9 mouse cellular contexts compared by ENCODE assay signal in the genomic region with DNA sequence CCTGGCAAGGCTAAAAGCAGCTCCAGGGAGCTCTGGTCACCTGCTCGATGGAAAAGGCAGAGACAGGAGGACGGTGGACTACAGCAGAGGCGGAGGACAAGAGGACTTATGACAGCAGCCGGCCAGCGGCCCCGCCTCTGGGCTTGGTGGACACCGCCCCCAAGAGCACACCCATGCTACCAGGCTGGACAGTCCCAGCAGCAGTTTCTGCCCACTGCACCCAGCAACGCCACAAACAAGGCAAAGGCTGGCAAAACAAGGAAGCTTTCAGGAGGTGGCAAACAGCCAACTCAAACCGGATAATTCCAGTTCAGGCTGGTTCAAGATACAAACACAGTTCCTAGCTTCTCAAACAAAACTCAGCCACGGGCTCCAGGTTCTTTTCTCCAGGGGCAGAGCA. TPM values are rescaled to one million over a fixed set of nuclear protein-coding genes. Genes with fewer than 3 reads are reported as not detected.
DNase-seq lines count a peak whose midpoint lies in the region; ATAC-seq and TF ChIP-seq lines count a peak whose summit lies in the region.
"Had no signal": no experiment of that assay in that cellular context is flagged by ENCODE, and none has a peak within 500 bp of the region (broad histone marks: within the 10 kb centered on the region; RNA-seq: fewer than 3 reads in every experiment).

No protein-coding gene starts in this region.

- no peaks in the 10 kb centered on the region for H3K9me3 ChIP-seq in heart, embryonic 12.5 days (replicated peaks)
- no peaks in the 10 kb centered on the region for H3K9me3 ChIP-seq in kidney, postnatal 0 days (replicated peaks; ENCODE audit: low read length)
- H3K9me3 ChIP-seq in liver, embryonic 14.5 days (ENCODE audit: control insufficient read depth, low read length), result no peaks in the 10 kb centered on the region
- no peaks in the 10 kb centered on the region for H3K9me3 ChIP-seq in neural tube, embryonic 13.5 days
- H3K9me3 ChIP-seq: G1E had no signal

- H3K9ac ChIP-seq in heart, embryonic 12.5 days, result peak overlapping the region; percentile 53; the same call in 1 of the 2 replicates
- H3K9ac ChIP-seq in kidney, postnatal 0 days (ENCODE audit: low read depth, low read length), result no peak overlapping the region
- H3K9ac ChIP-seq in liver, embryonic 14.5 days (replicated peaks), result no peak overlapping the region
- peak overlapping the region; percentile 38; the same call in 1 of the 2 replicates for H3K9ac ChIP-seq in neural tube, embryonic 13.5 days

- ATAC-seq in erythroid progenitor cell, adult 5-6 weeks (replicated peaks; ENCODE audit: low FRiP score, poor library complexity, severe bottlenecking), result peak; percentile 48; the same call in 1 of the 2 replicates
- peak; percentile 78 for ATAC-seq in heart, embryonic 12.5 days (ENCODE audit: insufficient number of reproducible peaks, low FRiP score)
- ATAC-seq in kidney, postnatal 0 days (replicated peaks; ENCODE audit: low FRiP score, low read depth), result peak; percentile 93
- ATAC-seq in liver, embryonic 14.5 days (ENCODE audit: insufficient read depth), result 0 out of 2 replicates have a peak, but pooled peaks have one; percentile 32
- peak; percentile 78 for ATAC-seq in neural tube, embryonic 13.5 days (ENCODE audit: low read depth)

- no peak overlapping the region for H3K4me3 ChIP-seq in heart, embryonic 12.5 days
- H3K4me3 ChIP-seq in kidney, postnatal 0 days (replicated peaks; ENCODE audit: low read depth, low read length), result no peak overlapping the region
- no peak overlapping the region for H3K4me3 ChIP-seq in liver, embryonic 14.5 days (ENCODE audit: insufficient read depth in 1 of 2, low read depth in 2 of 2, low read length in 2 of 2)
- H3K4me3 ChIP-seq in neural tube, embryonic 13.5 days, result 0 out of 2 replicates have a peak overlapping the region, but pooled peaks have one; percentile 3
- H3K4me3 ChIP-seq in testis, adult 2 months (ENCODE audit: control insufficient read depth, low read depth, low read length), result no peak overlapping the region

- TF ChIP-seq POLR2A in testis, adult 2 months (IDR thresholded peaks at IDR 0.05; ENCODE audit: control insufficient read depth, low read depth, low read length), result no peak

- no peaks in the 10 kb centered on the region for H3K27me3 ChIP-seq in heart, embryonic 12.5 days (replicated peaks)
- H3K27me3 ChIP-seq in kidney, postnatal 0 days (ENCODE audit: insufficient read depth, low read length), result no peaks in the 10 kb centered on the region
- H3K27me3 ChIP-seq in liver, embryonic 14.5 days (ENCODE audit: control insufficient read depth, insufficient read depth, low read length), result no peaks in the 10 kb centered on the region
- H3K27me3 ChIP-seq in neural tube, embryonic 13.5 days, result no peaks in the 10 kb centered on the region
- H3K27me3 ChIP-seq in testis, adult 2 months (ENCODE audit: control insufficient read depth, insufficient read depth, low read length), result no peaks in the 10 kb centered on the region

- 39% methylated on average over 10 of the region's 10 CpGs for WGBS in heart, embryonic 12.5 days
- 26% methylated on average over 10 of the region's 10 CpGs for WGBS in kidney, postnatal 0 days
- WGBS in liver, embryonic 14.5 days (ENCODE audit: insufficient replicate concordance), result 75% methylated on average over 10 of the region's 10 CpGs
- WGBS in neural tube, embryonic 13.5 days, result 49% methylated on average over 10 of the region's 10 CpGs

- peaks cover 33% of the 10 kb centered on the region for H3K4me1 ChIP-seq in heart, embryonic 12.5 days (replicated peaks)
- peaks cover 15% of the 10 kb centered on the region; the same call in 1 of the 2 replicates for H3K4me1 ChIP-seq in kidney, postnatal 0 days (replicated peaks; ENCODE audit: insufficient read depth, low read length)
- H3K4me1 ChIP-seq in liver, embryonic 14.5 days (replicated peaks; ENCODE audit: control insufficient read depth in 2 of 2, insufficient read depth in 2 of 2, low read length in 1 of 2), result peaks cover 0 to 6% of the 10 kb centered on the region in 2 experiments; a peak in 1 of 4 replicates
- peaks cover 57% of the 10 kb centered on the region for H3K4me1 ChIP-seq in neural tube, embryonic 13.5 days (replicated peaks)
- H3K4me1 ChIP-seq in testis, adult 2 months (ENCODE audit: control insufficient read depth, insufficient read depth, low read length), result peaks cover 7% of the 10 kb centered on the region

- no peak for TF ChIP-seq EP300 in liver, embryonic 14.5 days (IDR thresholded peaks at IDR 0.05; ENCODE audit: low read depth)

- peak overlapping the region; percentile 85 for H3K27ac ChIP-seq in heart, embryonic 12.5 days (ENCODE audit: poor library complexity, severe bottlenecking)
- H3K27ac ChIP-seq in kidney, postnatal 0 days, result peak overlapping the region; percentile 88
- no peak overlapping the region for H3K27ac ChIP-seq in liver, embryonic 14.5 days
- H3K27ac ChIP-seq in neural tube, embryonic 13.5 days (replicated peaks), result peak overlapping the region; percentile 90
- H3K27ac ChIP-seq in testis, adult 2 months (ENCODE audit: control insufficient read depth, insufficient read depth, low read depth, low read length), result peak overlapping the region; percentile 71

- DNase-seq in thymus, postnatal 25 days, result peak; percentile 8
- DNase-seq in thymus, adult 18-20 months, result no peak
- peak; percentile 77 for DNase-seq in kidney, postnatal 0 days (ENCODE audit: low spot score)
- no peak for DNase-seq in liver, embryonic 14.5 days (ENCODE audit: low read depth in 3 of 3, low spot score in 3 of 3)

- peak overlapping the region; percentile 34 for H3K4me2 ChIP-seq in heart, embryonic 12.5 days
- peak overlapping the region; percentile 24; the same call in 1 of the 2 replicates for H3K4me2 ChIP-seq in kidney, postnatal 0 days (ENCODE audit: low read length)
- no peak overlapping the region for H3K4me2 ChIP-seq in liver, embryonic 14.5 days (ENCODE audit: low read depth)
- peak overlapping the region; percentile 25 for H3K4me2 ChIP-seq in neural tube, embryonic 13.5 days

- H3K36me3 ChIP-seq in heart, embryonic 12.5 days, result no peaks in the 10 kb centered on the region
- H3K36me3 ChIP-seq in kidney, postnatal 0 days (ENCODE audit: insufficient read depth, low read length), result no peaks in the 10 kb centered on the region
- no peaks in the 10 kb centered on the region for H3K36me3 ChIP-seq in liver, embryonic 14.5 days (replicated peaks; ENCODE audit: control insufficient read depth, insufficient read depth, low read depth)
- no peaks in the 10 kb centered on the region for H3K36me3 ChIP-seq in neural tube, embryonic 13.5 days
- H3K36me3 ChIP-seq in testis, adult 2 months (ENCODE audit: control insufficient read depth, insufficient read depth, low read length), result no peaks in the 10 kb centered on the region

- no peak; the same call in 1 of the 2 replicates for TF ChIP-seq CTCF in kidney, postnatal 0 days (IDR thresholded peaks at IDR 0.05; ENCODE audit: low read depth)
- no peak for TF ChIP-seq CTCF in liver, embryonic 14.5 days (IDR thresholded peaks at IDR 0.05; ENCODE audit: low read depth)
- TF ChIP-seq CTCF in testis, adult 2 months (IDR thresholded peaks at IDR 0.05; ENCODE audit: control insufficient read depth, insufficient read depth, insufficient replicate concordance, low read depth, low read length), result no peak

RNA-seq across cellular contexts. Expression of a gene that starts 32.0 kb away (rescaled TPM):
- total RNA-seq in erythroid progenitor cell, adult 5-6 weeks (2015; ENCODE audit: low replicate concordance), result 72.9 and 77.1 TPM in 2 replicates
- total RNA-seq in erythroid progenitor cell, adult 5-6 weeks (2017; ENCODE audit: low replicate concordance), result 132 and 139 TPM in 2 replicates
- polyA plus RNA-seq in heart, embryonic 12.5 days (2016; fragmentation: Nextera tagmentation; extraction: Ambion mirVana), result 9.0 and 9.1 TPM in 2 replicates
- 6.2 and 6.6 TPM in 2 replicates for polyA plus RNA-seq in kidney, postnatal 0 days (2015; fragmentation: Nextera tagmentation; extraction: Ambion mirVana)
- 2.5 and 4.0 TPM in 2 replicates for polyA plus RNA-seq in liver, embryonic 14.5 days (2012; rRNA removed)
- polyA plus RNA-seq in liver, embryonic 14.5 days (2014; fragmentation: Nextera tagmentation; extraction: Ambion mirVana), result 3.4 and 3.8 TPM in 2 replicates
- 13.8 and 19.5 TPM in 2 replicates for polyA plus RNA-seq in neural tube, embryonic 13.5 days (2015; fragmentation: Nextera tagmentation; extraction: Ambion mirVana)
- polyA plus RNA-seq in testis, adult 2 months (2012; rRNA removed), result 16.9 and 20.1 TPM in 2 replicates

Comparison
In these comparisons a context has a peak if more than half of its experiments do, and no peak if none do; other contexts are left out.
1. DNase-seq: peak in thymus, postnatal 25 days (single experiment) and kidney, postnatal 0 days (single experiment); none in thymus, adult 18-20 months (0 of 2) and liver, embryonic 14.5 days (0 of 3).
2. ATAC-seq: peak in every context shown above with its lines; median percentile 93 in kidney, postnatal 0 days; 78 in heart, embryonic 12.5 days; 78 in neural tube, embryonic 13.5 days; 48 in erythroid progenitor cell, adult 5-6 weeks; 32 in liver, embryonic 14.5 days.
3. H3K9ac ChIP-seq: peak in heart, embryonic 12.5 days (single experiment) and neural tube, embryonic 13.5 days (single experiment); none in kidney, postnatal 0 days (single experiment) and liver, embryonic 14.5 days (single experiment).